Mouse (Mus musculus) heart, embryonic 16.5 days (tissue): ENCODE measurements around the gene Fam126a. TPM values are rescaled to one million over a fixed set of nuclear protein-coding genes. Genes with fewer than 3 reads are reported as not detected.

Experiments
- ATAC-seq: fragments of 200-750 bp; cut with Nextera tagmentation; replicated peaks from 2 replicates; pipeline ENCODE4 v1.8.0; 2017; ENCODE audit warnings: moderate number of reproducible peaks; ENCODE audit not compliant: insufficient read depth, low FRiP score; ENCODE audit errors: extremely low read depth
- H3K27ac ChIP-seq: fragments of 300-500 bp; sonication (generic); 2 replicates; pipeline ENCODE4 v1.5.1; 2014; ENCODE audit warnings: mild to moderate bottlenecking, low read length, control low read depth, moderate library complexity
- H3K27me3 ChIP-seq: fragments of 300-500 bp; sonication (generic); 2 replicates; pipeline ENCODE4 v1.6.1; 2014; ENCODE audit warnings: low read length, mixed read lengths; ENCODE audit not compliant: control insufficient read depth, insufficient read depth
- H3K36me3 ChIP-seq: fragments of 300-500 bp; sonication (generic); 2 replicates; pipeline ENCODE4 v1.6.1; 2014; ENCODE audit not compliant: control insufficient read depth, insufficient read depth
- H3K4me1 ChIP-seq: fragments of 300-500 bp; sonication (generic); 2 replicates; pipeline ENCODE4 v1.6.1; 2014; ENCODE audit warnings: low read length, mixed read lengths; ENCODE audit not compliant: control insufficient read depth, insufficient read depth
- H3K4me2 ChIP-seq: fragments of 300-500 bp; sonication (generic); 2 replicates; pipeline ENCODE4 v1.6.1; 2014; ENCODE audit warnings: low read depth, mild to moderate bottlenecking, control low read depth, low read length
- H3K4me3 ChIP-seq: fragments of 300-500 bp; sonication (generic); 2 replicates; pipeline ENCODE4 v1.5.1; 2014; ENCODE audit warnings: mild to moderate bottlenecking, control low read depth, low read length
- H3K9ac ChIP-seq: fragments of 300-500 bp; sonication (generic); 2 replicates; pipeline ENCODE4 v1.6.1; 2014; ENCODE audit warnings: low read length, control low read depth
- H3K9me3 ChIP-seq: fragments of 300-500 bp; sonication (generic); replicated peaks from 2 replicates; pipeline ENCODE4 v1.6.1; 2016; ENCODE audit warnings: low read length; ENCODE audit not compliant: control insufficient read depth
- WGBS: fragments of 180-500 bp; shearing (Covaris S2); extraction: QIAGEN DNeasy Blood & Tissue Kit; methylation state at CpG from one replicate; pipeline ENCODE4 v1.1.7; 2014; 5-methylcytosine and 5-hydroxymethylcytosine counted together
- polyA plus RNA-seq: library from polyadenylated mRNA; unstranded; fragments of >200 nt; fragmentation: Nextera tagmentation; extraction: Ambion mirVana; gene quantifications from 2 replicates; pipeline ENCODE4 v1.2.1, GENCODE M21; 2015

Fam126a gene
- polyA plus RNA-seq, 1 experiment from 2014 or later: 34.1 TPM

DNA sequence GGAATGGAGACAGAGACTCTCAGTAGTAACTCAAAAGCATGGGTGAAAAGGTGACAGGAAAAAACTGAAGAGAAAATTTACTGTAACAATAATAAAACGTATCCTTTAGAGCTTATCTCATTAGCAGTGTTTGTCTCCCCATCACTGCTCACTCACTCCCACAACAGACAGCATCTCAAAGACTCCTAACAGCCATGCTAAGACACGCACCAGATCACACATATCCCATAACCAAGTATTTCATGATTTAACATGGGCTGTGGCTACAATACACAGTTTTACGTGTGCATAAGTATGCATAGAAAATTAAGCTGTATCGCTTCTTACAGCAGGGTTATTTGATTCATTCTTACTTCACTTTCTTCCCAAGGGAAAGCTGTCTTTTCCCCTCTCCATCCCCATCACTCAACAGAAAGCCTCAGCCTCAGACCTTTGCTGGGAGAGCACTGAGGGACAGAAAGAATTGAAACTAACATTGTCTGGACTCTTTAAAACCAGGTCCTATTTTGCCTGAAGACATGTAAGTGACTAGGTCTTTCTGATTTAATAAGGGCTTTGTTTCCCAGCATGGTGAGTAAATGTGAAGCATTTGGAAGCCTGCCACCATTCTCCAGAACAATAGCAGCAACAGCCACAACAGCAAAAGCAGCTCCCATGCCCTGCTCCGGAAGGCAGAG lies 37.5 kb downstream of the Fam126a start:
- Histone ChIP-seq H3K4me1 (peaks cover 22% of the 10 kb centered on the region), H3K4me2 (peak overlapping the region; percentile 29), H3K9ac (peak overlapping the region; percentile 48), H3K4me3 (no peak overlapping the region), H3K9me3 (no peaks in the 10 kb centered on the region), H3K36me3 (0 out of 2 replicates have a peak, but pooled peaks cover 3% of the 10 kb centered on the region), H3K27me3 (no peaks in the 10 kb centered on the region), H3K27ac (peak overlapping the region; percentile 90)
- ATAC-seq: peak; percentile 76; the same call in 1 of the 2 replicates
- 39% methylated on average over 5 of the region's 5 CpGs for WGBS

DNA sequence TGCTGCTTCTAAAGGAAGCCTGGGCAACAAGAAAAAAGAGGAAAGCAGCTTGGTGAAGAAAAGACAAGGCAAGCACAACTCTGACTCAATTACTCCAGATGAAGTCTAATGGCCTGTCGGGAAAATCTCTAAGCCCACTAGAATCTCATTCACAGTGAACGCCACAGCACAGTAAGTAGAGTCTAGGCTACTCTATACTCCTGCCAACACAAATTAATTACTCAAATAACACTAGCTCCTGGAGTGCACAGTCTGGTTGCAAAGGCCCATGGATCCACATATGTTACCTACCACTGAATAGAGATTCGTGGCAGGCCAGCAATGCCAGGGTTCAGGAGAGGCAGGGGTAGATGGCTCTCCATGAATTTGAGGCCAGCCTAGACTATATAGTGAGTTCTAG lies 40.5 kb downstream of the Fam126a start:
- peaks cover 14% of the 10 kb centered on the region; the same call in 1 of the 2 replicates for H3K36me3 ChIP-seq
- ATAC-seq: no peak
- H3K27me3 ChIP-seq: no peaks in the 10 kb centered on the region
- no peak overlapping the region for H3K27ac ChIP-seq
- H3K4me3 ChIP-seq: no peak overlapping the region
- no peaks in the 10 kb centered on the region for H3K9me3 ChIP-seq
- 81% methylated on average over 3 of the region's 3 CpGs for WGBS
- peaks cover 22% of the 10 kb centered on the region for H3K4me1 ChIP-seq
- H3K4me2 ChIP-seq: no peak overlapping the region
- H3K9ac ChIP-seq: no peak overlapping the region

DNA sequence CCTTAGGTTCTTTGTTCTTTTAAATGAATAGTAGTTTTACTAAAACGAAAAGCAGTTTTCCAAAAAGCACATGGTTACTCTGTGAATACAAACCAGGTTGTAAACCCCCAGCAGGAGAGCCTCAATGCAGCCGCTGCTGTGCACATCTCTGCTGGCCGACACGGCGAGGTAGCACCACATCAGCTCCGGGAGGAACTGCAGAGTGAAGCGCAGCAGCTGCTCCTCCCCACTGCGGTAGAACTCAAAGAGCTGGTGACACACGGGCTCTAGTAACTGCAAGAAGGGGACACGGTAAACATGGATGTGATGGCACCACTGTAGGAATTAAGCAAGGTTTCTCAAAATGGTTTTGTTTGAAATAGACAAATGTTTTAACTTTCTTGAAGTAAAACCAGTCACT lies 42.7 kb downstream of the Fam126a start:
- ATAC-seq: no peak
- Histone ChIP-seq H3K9me3 (no peaks in the 10 kb centered on the region), H3K27ac (no peak overlapping the region), H3K4me3 (no peak overlapping the region), H3K4me2 (no peak overlapping the region), H3K36me3 (peaks cover 22% of the 10 kb centered on the region), H3K27me3 (no peaks in the 10 kb centered on the region), H3K4me1 (peaks cover 5% of the 10 kb centered on the region), H3K9ac (no peak overlapping the region)
- WGBS: 53% methylated on average over 10 of the region's 10 CpGs

DNA sequence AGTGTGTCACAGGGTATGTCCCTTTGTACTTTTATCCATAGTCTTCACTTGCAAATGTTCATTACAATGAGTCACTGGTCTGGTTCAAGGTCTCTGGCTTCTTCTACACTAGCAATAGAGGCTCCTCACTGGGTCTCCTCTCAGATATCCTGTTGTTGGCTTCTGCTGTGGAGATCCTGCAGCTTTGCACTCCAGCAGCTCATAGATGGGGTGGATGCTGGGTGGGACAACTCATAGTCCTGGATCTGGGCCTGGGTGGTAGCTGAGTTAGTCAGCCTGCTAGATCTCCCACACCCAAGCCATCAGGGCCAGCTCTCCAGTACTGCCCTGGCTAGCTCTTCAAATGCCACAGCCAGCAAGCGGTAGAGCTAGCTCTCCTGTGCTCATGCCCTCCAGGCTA lies 48.4 kb downstream of the Fam126a start:
- H3K4me2 ChIP-seq: no peak overlapping the region
- H3K4me3 ChIP-seq: no peak overlapping the region
- H3K27ac ChIP-seq: no peak overlapping the region
- WGBS: 90% methylated on average over 1 of the region's 1 CpGs
- H3K4me1 ChIP-seq: no peaks in the 10 kb centered on the region
- no peak for ATAC-seq
- peaks cover 29% of the 10 kb centered on the region for H3K36me3 ChIP-seq
- H3K27me3 ChIP-seq: no peaks in the 10 kb centered on the region
- no peaks in the 10 kb centered on the region for H3K9me3 ChIP-seq
- no peak overlapping the region for H3K9ac ChIP-seq

DNA sequence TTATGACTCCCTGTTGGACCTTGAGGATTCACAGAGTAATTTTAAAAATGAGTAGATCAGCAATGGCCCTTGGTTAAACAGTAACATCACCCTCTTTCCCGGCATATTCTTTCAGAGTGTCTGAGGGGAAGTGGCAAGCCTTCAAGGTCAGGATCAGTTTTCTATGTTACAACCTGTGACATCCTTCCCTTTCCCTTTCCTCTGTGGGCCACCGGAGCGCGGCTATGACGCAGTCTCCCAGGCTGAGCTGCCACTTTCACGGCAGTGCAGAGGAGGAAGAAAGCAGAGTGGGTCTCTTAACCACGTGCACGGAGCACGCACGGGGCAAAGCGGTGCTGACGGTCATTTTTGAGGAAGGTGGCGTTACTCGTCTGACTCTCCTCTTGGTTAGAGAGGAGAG lies 52.0 kb downstream of the Fam126a start:
- Histone ChIP-seq H3K36me3 (peaks cover 21% of the 10 kb centered on the region), H3K9me3 (no peaks in the 10 kb centered on the region), H3K4me3 (no peak overlapping the region), H3K4me2 (no peak overlapping the region), H3K27me3 (no peaks in the 10 kb centered on the region), H3K27ac (no peak overlapping the region), H3K4me1 (no peaks in the 10 kb centered on the region), H3K9ac (no peak overlapping the region)
- WGBS: 84% methylated on average over 14 of the region's 14 CpGs
- no peak for ATAC-seq

DNA sequence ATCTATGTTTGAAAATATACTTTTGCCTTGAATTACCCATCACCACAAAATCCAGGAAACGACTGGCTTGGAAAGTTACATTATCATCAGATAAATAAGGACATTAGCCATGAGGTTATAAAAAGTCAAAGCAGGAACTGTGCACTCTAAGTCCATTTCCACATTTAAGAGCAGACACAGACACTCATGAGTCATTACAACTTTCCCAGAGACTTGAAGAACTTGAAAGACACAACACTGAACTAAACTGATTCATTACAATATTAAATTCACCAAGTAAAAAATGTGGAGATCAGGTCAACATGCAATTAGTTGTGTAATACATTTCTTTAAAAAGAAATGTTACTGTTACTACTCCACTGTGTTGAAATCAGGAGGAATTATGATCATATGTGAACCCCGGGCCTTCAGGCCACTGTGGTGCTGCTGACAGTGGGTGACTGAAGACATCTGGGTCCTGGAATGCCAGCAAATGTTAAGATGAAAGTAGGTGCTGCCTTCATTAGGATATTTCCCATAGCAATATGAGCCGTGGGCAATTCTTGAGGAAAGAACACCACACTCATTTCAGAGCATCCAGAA lies 55.4 kb downstream of the Fam126a start:
- Histone ChIP-seq H3K27ac (no peak overlapping the region), H3K4me3 (no peak overlapping the region), H3K9ac (no peak overlapping the region), H3K36me3 (peaks cover 6% of the 10 kb centered on the region; the same call in 1 of the 2 replicates), H3K9me3 (no peaks in the 10 kb centered on the region), H3K4me1 (no peaks in the 10 kb centered on the region), H3K4me2 (no peak overlapping the region), H3K27me3 (no peaks in the 10 kb centered on the region)
- WGBS: 55% methylated on average over 3 of the region's 3 CpGs
- no peak for ATAC-seq

- Histone ChIP-seq H3K4me3 (no peak overlapping the region), H3K27ac (peak overlapping the region; percentile 65), H3K4me1 (peaks cover 8% of the 10 kb centered on the region), H3K9ac (no peak overlapping the region), H3K4me2 (peak overlapping the region; percentile 15; the same call in 1 of the 2 replicates), H3K9me3 (no peaks in the 10 kb centered on the region), H3K27me3 (no peaks in the 10 kb centered on the region), H3K36me3 (peaks cover 11% of the 10 kb centered on the region)
- no peak for ATAC-seq
- 29% methylated on average over 5 of the region's 5 CpGs for WGBS
Measured at GRCm38 (mm10) chr5:23967705-23968104, 62.8 kb downstream of the Fam126a start.

DNA sequence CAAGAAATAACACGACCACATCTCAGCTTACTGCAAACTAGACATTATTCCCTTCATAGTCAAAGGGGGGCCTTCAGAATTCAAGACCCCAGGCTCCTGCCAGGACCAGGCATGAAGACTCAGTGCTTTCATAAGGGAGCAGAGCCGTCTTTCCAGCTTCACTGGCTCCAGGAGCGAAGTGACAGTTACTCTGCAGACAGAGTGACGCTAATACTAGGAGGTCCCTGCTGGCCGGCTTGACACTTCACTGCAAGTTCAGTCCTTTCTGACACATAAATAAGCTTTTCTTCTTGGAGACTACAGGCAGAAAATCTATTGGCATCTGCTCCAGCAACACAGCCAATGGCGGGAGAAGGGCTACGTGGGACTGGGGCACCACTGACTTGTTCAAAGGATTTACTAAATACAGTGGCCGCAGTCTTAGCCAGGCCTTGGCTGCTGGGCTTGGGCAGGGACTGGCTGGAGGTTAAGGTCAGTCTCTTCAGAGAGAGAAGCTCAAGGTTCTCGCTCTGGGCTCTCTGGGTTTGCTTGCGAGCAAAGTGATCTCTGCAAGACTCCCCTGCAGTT lies 65.8 kb downstream of the Fam126a start:
- Histone ChIP-seq H3K27me3 (no peaks in the 10 kb centered on the region), H3K9me3 (no peaks in the 10 kb centered on the region), H3K4me1 (peaks cover 8% of the 10 kb centered on the region), H3K27ac (no peak overlapping the region), H3K4me2 (no peak overlapping the region), H3K36me3 (peaks cover 16% of the 10 kb centered on the region), H3K4me3 (no peak overlapping the region), H3K9ac (no peak overlapping the region)
- WGBS: 79% methylated on average over 10 of the region's 10 CpGs
- no peak for ATAC-seq

GRCm38 (mm10) chr5:23953047-23953446 lies 77.4 kb downstream of the Fam126a start:
- H3K27me3 ChIP-seq: no peaks in the 10 kb centered on the region
- H3K4me2 ChIP-seq: no peak overlapping the region
- H3K4me1 ChIP-seq: no peaks in the 10 kb centered on the region
- no peak overlapping the region for H3K4me3 ChIP-seq
- no peaks in the 10 kb centered on the region for H3K9me3 ChIP-seq
- no peak overlapping the region for H3K9ac ChIP-seq
- no peaks in the 10 kb centered on the region for H3K36me3 ChIP-seq
- H3K27ac ChIP-seq: no peak overlapping the region
- WGBS: 91% methylated on average over 5 of the region's 5 CpGs
- no peak for ATAC-seq
